Mouse (Mus musculus): Measurements from ENCODE around the gene Map3k14.
"Not testable (repeated sequence)": the region's sequence is repeated elsewhere in the genome, so short reads cannot be mapped to it uniquely, and the experiment has no call there.

Map3k14 gene

DNA sequence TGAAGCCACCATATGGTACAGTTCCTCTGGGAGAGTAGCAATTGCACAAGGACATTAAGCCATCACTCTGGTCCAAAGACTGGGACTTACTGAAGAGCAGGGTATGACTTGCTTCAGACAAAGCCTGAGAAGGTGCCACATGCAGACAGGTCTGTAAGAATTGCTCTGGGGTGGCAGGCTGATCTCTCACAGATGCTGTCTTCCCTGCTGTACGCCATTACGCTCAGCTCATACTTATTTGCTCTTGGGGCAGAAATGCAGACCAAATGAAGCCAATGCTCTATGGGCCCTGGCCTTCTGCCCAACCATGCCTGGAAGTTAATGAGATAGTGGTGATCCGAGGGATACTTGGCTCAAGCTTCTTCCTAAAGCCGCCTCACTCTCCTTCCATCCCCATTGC is 22.4 kb downstream of the Map3k14 start:
- DNase-seq = no peak

DNA sequence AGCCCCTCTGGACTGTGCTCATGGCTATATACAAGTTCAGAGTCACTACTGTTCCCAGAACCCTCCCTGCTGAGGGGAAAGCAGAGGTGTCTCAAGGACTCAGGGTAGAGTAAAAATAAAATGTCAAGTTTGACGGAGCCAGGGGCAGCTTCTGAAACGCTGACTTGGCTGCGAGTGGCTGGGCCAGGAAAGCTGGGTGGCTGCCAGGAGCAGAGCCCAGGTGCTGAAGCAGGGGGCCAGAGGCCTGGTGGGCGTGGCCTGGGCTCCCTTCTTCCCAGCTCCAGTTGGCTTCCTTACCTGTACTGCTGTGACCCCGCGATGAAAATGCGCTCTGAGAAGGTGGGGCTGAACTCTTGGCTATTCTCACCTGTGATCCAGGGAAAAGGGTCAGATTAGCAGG is 26.5 kb downstream of the Map3k14 start:
- DNase-seq = peak; percentile 70

DNA sequence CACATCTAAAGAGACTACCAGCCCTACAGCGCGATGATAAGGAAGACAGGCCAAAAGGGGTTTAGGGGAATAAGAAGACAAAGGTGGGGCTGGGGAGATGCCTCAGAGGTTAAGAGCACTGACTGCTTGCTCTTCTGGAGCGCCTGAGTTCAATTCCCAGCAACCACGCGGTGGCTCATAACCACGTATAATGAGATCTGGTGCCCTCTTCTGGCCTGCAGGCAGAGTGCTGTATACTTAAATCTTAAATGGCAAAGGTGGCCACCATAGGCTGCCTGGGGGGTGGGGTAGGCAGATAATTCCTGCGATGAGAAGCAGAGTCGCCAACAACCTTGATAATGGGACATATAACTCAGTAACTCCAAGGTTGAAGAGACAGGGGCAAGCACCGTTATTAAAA is 29.5 kb downstream of the Map3k14 start:
- DNase-seq = no peak

DNA sequence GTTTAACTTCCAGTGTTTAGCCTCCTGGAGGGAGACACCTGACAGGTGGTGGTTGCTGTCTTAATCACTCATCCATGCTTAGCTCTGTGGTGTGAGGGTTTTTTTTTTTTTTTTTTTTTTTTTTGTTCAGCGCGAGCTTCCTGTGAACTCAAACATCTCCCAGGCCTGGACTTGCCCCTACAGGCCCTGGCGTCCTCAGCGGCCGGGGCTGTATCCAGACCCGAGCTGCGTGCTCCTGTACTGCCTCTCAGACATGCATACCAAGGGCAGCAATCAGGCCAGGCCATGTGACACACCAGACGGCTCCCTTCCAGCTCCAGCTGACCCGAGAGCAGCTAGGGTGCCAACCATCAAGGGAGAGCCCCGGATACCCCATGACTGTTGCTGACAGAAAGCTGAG is 30.4 kb downstream of the Map3k14 start:
- no peak for DNase-seq

DNA sequence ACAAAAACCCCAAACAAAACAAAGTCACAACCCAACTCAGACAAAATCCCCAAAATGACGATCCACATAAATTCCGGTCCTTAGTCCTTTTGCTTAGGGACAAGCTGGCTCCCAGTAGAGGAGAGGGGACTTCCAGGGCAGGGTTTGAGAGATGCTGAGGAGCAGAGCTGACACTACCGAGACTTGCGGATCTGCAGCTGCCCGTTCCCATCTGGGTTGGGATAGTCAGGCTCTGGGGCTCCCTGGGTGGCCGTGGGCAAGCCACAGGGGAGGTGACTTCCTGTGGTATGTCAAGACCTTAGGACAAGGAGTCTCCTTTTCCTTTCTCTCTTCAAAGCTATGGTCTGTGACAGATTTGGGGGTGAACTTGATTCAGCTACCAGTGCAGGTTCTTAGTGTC is 30.8 kb downstream of the Map3k14 start:
- no peak for DNase-seq

DNA sequence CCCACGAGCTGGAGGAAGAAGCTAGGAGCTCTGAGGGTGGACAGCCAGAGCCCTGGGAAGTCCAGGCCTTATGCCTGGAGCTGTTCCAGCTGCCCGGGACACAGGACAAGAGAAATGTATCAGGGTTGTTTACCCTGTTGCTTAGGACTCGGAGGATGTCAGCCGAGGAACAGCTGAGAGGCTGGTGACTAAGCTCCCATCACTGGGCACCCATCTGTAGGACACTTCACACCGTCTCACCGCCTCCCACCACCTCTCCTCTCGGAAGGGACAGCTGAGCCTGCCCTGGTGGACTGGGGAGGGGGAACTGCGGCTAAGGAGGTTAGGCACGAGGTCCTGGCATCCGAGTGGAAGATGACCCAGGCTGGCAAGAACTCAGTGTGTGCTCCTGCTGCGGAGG is 31.6 kb downstream of the Map3k14 start:
- DNase-seq = no peak

DNA sequence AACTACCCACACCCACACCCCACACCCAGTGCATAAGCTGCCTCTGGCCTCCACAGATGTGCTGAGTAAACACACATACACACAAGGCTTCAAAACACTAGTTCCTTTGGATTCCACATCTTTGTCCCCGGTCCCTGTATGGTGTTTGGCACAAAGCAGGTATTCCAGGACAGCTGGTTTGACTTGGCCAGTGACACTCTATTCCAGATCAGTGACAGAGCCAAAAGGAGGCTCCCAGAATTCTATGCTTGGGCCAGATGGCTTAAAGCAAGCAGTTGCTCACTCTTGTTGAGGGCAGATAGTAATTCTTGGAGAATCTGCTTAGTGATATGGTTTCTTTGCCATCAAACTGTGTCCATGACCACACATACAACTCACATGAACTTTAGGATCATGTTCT is 32.8 kb downstream of the Map3k14 start:
- no peak for DNase-seq

DNA sequence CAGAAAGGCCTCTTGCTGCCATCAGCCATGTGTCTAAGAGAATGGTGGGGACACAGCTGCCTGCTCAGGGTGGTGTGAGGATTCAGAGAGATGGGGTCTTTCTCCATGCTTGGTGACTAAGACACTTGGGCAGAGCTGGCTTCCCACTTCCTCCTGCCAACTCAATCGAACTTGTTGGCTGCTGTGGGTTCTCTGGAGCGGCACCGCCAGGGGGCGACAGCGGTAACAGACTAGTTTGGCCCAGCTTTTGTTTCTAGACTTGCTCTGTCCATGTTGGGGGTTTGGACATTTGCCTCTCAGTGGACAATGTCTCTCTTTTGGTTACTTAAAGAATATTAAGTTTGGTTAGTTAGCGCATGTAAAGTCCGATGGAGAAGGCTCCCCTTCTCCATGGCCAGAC is 34.3 kb downstream of the Map3k14 start:
- peak; percentile 72 for DNase-seq

DNA sequence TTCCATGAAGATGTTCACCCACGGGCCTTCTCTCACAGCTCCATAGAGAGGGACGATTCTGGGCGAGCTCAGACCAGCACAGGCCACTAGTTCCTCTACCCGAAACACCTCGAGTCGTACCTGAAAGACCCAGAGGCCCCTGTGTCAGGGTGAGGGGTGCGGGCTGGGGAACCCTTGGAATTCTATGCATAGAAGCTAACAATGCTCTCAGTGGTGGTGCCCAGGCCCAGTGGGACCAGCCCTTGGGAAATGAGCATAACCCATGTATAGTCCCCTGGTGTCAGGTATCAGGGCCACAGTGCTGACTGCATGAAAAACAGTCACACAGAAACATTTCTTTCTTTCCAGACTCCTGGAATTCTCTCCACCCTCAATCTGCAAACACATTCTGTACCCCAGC is 35.9 kb downstream of the Map3k14 start:
- DNase-seq = no peak

DNA sequence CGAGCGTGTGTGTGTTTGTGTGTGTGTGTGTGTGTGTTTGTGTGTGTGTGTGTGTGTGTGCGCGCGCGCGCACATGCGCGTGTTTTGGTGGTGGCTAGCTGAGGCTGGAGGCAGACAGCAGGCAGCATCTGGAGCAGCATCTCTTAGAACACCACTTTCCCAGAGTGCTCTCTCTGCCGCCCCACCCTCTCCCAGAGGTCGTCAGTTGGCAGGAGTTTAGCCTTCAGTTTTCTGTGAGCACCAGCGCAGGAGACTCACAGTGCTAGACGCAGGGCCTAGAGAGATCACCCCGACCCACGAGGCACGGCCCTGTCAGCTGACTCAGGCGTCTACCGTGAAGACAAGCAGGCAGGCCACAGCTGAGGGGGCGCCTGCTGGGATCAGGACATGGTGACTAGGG is 36.6 kb downstream of the Map3k14 start:
- DNase-seq = no peak

DNA sequence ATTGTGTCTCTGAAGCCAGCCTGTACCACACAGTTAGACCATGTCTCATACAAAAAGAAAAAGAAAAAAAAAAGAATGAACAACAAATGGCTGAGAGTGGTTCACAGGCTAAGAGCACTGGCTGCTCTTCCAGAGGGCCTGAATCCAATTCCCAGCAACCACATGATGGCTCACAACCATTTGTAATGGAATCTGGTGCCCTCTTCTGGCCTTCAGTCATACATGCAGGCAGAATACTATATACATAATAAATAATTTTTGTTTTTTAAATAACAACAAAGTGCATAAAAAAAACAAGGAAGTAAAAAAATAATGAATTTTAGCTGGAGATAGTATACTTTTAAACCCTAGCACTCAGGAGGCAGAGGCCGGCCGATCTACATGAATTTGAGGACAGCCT is 37.7 kb downstream of the Map3k14 start:
- no peak for DNase-seq

DNA sequence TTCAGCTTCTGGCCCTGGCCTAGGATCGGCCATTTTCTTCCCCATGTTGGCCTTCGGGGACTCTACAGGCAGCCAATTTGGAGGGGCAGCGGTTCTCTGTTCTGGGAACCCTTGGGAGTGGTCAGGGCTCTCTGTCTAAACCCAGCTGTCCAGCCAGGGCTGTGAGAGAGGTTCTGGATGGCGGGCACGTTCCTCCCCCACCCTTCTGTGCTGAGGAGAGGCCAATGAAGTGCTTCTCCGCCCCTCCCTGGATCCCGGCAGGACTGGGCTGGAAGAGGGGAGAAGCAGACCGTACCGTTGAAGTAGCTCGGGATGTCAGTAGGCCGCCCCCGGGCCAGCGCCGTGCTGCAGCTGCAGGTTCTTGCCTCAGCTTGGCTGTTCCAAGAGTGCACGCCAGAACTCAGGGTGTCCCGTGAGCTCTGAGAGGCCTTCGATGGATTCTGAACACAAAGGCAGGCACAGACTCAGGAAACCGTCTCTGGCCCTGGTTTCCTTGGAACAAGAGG is 43.3 kb downstream of the Map3k14 start:
- no peak for DNase-seq

DNA sequence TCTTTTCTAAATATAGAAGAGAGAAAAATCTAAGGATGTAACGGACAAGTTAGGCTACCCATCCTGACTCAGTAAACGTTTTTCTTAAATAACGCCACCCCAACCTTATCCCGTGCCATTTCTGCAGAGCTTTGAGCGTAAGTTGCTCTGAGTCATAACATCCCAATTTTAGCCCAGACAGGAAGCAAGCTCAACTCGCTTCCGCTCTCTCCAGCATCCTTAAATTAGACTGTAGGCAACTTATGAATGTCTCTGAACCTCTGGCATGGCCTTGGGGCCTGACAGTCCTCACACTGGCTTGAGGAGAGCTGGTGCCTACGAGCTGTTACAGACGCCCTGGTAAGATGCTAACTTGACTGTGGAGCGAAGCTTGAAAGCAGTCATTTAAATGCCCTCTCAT is 43.8 kb downstream of the Map3k14 start:
- DNase-seq = no peak

DNA sequence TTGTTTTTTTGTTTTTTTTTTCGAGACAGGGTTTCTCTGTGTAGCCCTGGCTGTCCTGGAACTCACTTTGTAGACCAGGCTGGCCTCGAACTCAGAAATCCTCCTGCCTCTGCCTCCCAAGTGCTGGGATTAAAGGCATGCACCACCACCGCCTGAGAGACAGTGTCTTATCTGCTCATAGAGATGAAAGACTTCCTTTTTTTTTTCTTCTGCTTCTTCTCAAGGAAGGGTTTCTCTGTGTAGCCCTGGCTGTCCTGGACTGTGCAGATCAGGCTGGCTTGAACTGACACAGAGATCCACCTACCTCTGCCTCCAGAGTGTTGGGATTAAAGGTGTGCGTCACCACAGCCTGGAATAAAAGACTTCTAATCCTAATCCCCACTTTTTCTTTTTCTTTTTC is 44.6 kb downstream of the Map3k14 start:
- not testable (repeated sequence) for DNase-seq

DNA sequence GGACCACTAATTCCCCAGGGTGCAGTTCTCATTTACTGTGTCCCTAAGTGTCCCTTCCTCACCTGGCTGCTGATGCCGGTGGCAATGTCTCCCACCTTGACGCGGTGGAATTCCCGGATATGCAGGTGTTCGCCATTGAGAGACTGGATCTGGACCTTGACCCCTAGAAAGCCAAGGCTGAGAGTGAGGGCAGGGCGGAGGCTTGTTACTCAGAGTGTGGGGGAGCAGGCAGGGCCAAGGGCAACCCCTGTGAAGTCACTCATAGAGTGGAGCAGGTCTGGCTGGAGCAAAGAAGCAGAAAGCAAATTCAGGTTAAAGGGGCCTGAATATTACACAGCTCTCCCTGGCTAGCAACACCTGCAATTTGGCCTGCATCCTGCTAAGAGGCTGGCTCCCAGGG is 45.8 kb downstream of the Map3k14 start:
- DNase-seq = no peak

DNA sequence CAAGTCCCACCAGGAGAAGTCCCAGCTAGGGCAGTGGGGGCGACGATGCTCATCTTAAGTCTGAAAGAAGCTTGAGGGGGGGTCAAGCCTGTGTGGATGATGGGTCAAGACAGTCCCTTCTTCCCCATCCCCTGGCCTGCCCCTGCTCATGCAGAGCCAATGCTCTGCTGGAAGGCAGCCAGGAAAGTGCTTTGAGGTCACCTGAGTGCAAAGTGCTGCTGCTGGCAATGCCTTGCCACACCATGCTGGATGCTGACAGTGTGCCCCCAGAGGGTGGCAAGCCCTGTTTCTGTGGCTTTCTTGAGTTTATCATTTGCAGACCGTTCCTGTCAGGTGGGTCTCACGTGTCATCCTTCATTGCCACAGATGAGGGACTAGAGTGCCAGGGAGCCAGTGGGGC is 47.3 kb downstream of the Map3k14 start:
- DNase-seq = peak; percentile 61

DNA sequence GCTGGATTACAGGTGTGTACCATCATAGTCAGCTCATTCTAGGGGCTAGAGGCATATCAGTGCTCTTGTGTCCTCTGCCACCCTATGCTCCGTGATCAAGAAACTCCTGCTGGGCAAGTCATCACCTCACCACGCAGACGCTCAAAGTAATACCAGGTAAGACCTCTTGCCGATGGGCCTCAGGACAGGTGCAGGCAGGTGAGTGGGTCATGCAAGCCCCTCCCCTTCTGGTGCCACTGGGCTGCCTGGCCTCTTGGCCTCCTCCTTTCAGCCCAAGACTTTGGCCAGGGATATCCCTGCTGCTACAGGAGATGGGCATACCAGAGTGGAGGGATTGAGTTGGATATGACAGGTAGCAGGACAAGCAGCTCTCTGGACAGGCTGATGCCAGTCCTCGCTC is 48.0 kb downstream of the Map3k14 start:
- no peak for DNase-seq

DNA sequence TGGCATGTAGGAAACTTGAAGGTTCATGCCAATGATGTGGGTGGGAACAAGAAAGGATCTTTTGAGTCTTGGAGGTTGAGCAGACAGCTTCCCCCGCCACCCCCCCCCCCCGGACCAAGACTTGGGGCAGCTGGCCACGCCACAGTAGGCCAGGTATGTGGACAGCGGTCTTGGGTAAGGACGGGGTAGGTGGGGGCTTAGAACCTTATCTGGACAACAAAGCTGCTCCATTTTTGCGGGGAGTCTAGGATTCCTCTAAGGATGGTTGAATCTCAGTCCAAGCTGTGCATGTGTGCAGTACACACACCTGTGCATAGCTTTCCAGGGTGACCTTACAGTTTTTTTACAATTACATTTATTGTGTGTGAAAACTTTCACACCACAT is 48.8 kb downstream of the Map3k14 start:
- DNase-seq = no peak

DNA sequence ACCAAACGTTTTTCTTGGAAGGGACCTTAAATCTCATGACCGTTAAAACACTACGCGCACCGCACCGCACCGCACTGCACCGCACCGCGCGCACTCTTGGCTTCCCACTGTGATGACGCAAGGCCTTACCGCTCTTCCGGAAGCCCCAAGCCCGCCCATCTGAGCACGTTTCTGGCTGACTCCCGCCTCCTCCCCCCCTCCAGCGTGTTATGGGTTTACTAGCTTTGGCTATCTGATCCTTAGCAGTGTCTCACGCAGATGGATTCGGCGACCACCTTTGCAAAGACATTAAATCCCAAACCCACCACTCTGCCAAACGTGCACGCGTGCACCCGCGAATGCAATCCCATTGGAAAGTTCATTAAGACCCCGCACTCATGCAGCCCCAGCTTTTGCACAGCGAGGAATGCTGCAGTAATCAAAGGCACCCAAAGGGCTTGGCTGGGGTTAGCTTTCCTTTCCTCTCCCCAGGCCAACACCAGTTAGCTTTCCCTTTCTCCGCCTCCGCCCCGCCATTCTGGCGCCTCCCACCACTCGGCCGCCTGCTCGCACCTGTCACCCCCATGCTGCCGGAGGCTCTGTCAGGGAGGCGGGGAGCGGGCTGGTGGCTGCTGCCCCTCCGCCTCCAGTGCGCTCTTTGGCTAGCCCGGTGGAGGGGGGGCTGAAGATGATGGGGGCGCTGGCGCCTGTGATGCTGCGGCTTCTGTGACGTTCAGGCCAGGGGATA is 49.3 kb downstream of the Map3k14 start, which contains the start of gene Spata32:
Gene Spata32 (minus strand): TSS at position 643 of the 727 bp plus-strand sequence.
- no peak for DNase-seq

DNA sequence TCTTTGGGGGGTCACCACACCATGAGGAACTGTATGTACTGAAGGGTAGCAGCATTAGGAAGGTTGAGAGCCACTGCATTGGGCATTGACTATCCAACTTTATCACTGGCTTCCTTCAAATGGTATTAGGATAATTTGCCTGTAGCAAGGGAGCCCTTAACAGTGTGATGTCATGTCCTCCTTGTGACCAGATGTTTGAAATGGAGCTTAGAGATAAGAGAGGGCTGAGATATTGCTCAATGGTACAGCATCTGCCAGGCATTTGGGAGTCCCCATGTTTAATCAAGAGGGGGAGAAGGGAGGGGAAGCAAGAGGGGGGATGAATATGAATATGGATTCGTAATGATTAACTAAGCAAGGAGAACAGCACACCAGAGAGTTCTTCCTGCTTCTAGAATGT is 51.9 kb downstream of the Map3k14 start:
- DNase-seq = no peak

DNA sequence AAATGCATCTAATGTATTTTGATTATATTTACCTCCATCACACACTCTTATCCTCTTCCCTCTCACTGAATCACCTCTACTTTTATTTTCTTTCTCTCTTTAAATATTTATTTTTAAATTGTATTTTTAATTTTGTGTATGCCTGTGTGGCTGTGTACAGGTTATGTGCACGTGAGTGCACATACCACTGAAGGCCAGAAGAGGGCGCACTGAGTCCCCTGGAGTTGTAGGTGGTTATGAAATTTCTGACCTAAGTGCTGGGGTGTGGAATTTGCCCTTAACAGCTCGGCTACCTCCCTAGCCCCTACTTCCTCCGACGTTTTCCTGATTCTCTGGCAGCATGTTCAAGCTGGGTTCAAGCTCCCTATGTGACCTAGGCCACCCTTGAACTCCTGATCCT is 53.6 kb downstream of the Map3k14 start:
- DNase-seq = no peak

DNA sequence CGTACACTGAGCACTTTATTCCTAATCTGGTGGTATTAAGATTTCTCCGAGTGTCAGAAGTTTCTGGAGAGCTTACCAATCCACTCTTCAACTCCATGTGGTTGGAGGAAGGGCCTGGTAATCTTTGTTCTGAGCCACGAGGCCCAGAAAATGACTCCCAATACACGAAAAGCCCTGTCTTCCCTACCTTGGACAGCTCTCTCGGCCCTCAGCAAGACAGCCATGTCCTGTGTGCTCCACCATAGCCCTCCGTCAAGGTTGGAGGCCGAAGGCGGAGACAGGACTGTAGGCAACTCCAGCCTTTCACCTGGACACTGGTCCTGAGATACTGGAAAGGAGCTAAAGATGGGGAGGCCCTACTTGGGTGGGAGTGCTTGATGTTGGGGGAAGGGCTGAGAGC is 57.0 kb downstream of the Map3k14 start:
- no peak for DNase-seq

DNA sequence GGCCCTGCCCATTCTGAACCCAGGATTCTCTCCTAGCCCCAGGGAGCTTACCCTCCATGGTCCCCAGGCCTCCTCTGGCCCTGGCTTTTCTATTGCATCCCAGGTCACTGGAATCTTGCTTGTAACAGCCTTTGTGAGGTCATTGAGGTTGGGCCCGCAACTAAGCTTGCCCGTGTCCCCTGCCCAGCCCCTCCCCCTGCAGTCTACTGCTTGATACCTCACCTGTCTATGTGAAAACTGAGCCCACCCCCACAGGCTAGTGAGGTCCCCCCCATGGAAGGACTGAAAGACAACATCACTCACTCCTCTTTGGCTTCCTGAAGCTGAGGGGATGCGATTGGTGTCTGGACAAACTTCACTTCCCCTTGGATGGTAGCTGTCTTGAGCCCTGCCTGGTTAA is 58.8 kb downstream of the Map3k14 start, which contains the start of gene 1700023F06Rik:
Gene 1700023F06Rik (minus strand): TSS at position 101 of the 400 bp plus-strand sequence.
- DNase-seq = no peak

DNA sequence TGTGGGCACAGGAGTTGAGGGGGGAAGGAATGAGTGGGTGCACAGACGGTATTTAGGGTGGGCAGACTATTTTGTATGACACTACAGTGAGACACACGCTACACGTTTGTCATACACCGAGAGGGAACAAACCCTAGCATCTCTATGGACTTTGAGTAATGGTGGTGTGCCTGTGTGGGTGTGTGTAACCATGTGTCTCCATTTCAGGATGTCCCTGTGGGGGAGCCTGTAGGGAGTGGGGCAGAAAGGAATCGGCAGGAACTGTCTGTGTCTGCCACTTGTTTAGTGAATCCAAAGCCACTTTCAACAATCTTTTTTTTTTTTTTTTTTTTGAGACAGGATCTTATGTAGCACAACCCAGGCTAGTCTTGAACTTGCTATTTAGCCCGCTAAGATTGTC is 61.1 kb downstream of the Map3k14 start:
- no peak for DNase-seq

DNA sequence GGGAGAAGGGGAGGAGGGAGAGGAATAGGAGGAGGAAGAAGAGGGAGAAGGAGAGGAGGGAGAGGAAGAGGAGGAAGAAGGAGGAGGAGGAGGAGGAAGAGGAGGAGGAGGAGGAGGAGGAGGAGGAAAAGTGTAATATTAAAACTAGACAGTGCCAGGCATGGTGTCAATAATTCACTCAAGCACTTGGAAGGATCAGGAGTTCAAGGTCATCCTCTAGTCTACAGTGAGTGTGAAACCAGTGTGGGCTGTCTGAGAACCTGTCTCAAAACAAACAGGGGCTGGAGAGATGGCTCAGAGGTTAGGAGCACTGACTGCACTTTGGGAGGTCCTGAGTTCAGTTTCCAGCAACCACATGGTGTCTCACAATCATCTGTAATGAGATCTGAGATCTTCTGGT is 64.9 kb downstream of the Map3k14 start:
- DNase-seq = no peak
